Mouse (Mus musculus): ENCODE measurements around the gene Mfap2.

Mfap2 gene

GRCm38 (mm10) chr4:141010118-141010517 lies at the start of gene Mfap2:
Gene Mfap2, plus strand, starts transcription at chr4:141010418.
- no peak for DNase-seq (ENCODE audit: low read depth)

- DNase-seq (ENCODE audit: low read depth), result peak; percentile 96
These were observed 49.3 kb upstream of the Mfap2 start, which contains the start of gene Sdhb for GRCm38 (mm10) chr4:140960781-140961466. Gene Sdhb, plus strand, starts transcription at chr4:140961203.

- DNase-seq (ENCODE audit: low read depth), result no peak
These were observed 48.6 kb upstream of the Mfap2 start for GRCm38 (mm10) chr4:140961467-140962206.

- no peak for DNase-seq (ENCODE audit: low read depth)
These were observed 47.9 kb upstream of the Mfap2 start for GRCm38 (mm10) chr4:140962207-140962909.

- peak; percentile 40 for DNase-seq (ENCODE audit: low read depth)
These were observed 47.3 kb upstream of the Mfap2 start for GRCm38 (mm10) chr4:140962950-140963349.

GRCm38 (mm10) chr4:140963941-140964597 lies 46.1 kb upstream of the Mfap2 start:
- no peak for DNase-seq (ENCODE audit: low read depth)

GRCm38 (mm10) chr4:140964620-140965019 lies 45.6 kb upstream of the Mfap2 start:
- peak; percentile 32 for DNase-seq (ENCODE audit: low read depth)

- no peak for DNase-seq (ENCODE audit: low read depth)
These were observed 42.6 kb upstream of the Mfap2 start for GRCm38 (mm10) chr4:140967386-140968159.

- no peak for DNase-seq (ENCODE audit: low read depth)
These were observed 38.5 kb upstream of the Mfap2 start for GRCm38 (mm10) chr4:140971691-140972090.

GRCm38 (mm10) chr4:140974408-140974807 lies 35.8 kb upstream of the Mfap2 start:
- DNase-seq (ENCODE audit: low read depth), result no peak

- no peak for DNase-seq (ENCODE audit: low read depth)
These were observed 34.9 kb upstream of the Mfap2 start for GRCm38 (mm10) chr4:140975356-140975755.

- DNase-seq (ENCODE audit: low read depth), result no peak
These were observed 32.9 kb upstream of the Mfap2 start for GRCm38 (mm10) chr4:140977278-140977677.

GRCm38 (mm10) chr4:140977886-140978692 lies 32.1 kb upstream of the Mfap2 start:
- DNase-seq (ENCODE audit: low read depth), result no peak

GRCm38 (mm10) chr4:140981605-140982004 lies 28.6 kb upstream of the Mfap2 start:
- no peak for DNase-seq (ENCODE audit: low read depth)

GRCm38 (mm10) chr4:140982808-140983207 lies 27.4 kb upstream of the Mfap2 start:
- DNase-seq (ENCODE audit: low read depth), result no peak

- peak; percentile 76 for DNase-seq (ENCODE audit: low read depth)
These were observed 26.8 kb upstream of the Mfap2 start for GRCm38 (mm10) chr4:140983442-140983841.

GRCm38 (mm10) chr4:140984544-140984943 lies 25.7 kb upstream of the Mfap2 start:
- DNase-seq (ENCODE audit: low read depth), result no peak

GRCm38 (mm10) chr4:140986024-140986710 lies 24.1 kb upstream of the Mfap2 start:
- DNase-seq (ENCODE audit: low read depth), result no peak

- DNase-seq (ENCODE audit: low read depth), result peak; percentile 43
These were observed 23.4 kb upstream of the Mfap2 start, which contains the start of gene Atp13a2 for GRCm38 (mm10) chr4:140986711-140987395. Gene Atp13a2, plus strand, starts transcription at chr4:140986873.

Measured in fibroblast of lung, adult 2 months (primary cell).